Mouse (Mus musculus): ENCODE results near the gene Ang. TPM values are rescaled to one million over a fixed set of nuclear protein-coding genes. Genes with fewer than 3 reads are reported as not detected.

Gene Ang
- 4.3 TPM for polyA plus RNA-seq (2015; fragmentation: Illumina TruSeq; extraction: RNeasy Lipid Tissue Mini Kit (QIAGEN cat#74804); ENCODE audit: low read depth, low replicate concordance)

DNA sequence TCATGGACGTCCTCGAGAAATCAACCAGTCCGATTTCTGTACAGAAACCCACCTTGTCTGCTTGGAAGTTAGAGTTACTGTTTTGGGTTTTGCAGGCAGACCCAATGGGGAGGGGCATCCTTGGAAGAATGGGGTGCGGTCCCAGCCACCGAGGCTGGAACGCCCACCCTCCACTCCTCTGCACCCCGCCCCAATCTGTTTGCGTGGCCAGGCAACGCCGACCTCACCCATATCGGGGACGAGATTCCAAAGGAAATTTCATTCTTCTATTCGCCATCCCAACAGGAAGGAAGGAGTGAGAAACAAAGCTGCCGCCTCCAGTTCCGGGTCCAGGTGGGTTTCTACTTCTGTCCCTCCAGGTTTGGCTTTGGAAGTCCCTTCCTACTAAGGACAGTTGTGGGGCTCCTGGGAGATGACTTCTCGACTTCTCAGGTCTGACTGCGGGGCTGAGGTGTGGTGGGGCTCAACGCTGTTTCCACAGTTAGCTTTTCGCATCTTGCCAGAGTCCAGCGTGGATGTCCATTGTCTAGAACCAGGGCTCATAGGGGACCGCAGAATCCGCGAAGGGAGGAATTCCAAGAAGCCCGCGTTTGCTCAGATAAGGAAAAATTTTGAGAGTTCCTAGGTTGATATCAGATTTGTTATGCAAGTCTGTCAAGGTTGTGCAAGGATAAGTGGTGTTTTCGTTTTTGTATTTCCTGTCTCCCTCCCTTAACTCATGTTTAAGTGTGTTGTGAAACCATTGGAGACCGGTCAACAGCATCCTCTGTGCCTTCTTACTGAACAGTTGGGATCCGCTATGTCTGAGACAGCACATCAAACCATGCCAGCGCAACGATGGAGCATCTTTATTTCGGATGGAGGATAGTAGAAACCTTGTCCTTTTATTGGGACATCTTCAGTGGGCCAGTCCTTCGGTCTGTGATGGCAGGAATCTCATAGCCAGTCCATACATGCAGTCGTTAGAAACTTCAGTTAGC is at the start of gene Ang, which contains the start of gene Rnase4:
TSS of gene Ang (plus strand) at position 230 of the 980 bp plus-strand sequence.
TSS of gene Rnase4 (plus strand) at position 157 of the 980 bp plus-strand sequence.

DNA sequence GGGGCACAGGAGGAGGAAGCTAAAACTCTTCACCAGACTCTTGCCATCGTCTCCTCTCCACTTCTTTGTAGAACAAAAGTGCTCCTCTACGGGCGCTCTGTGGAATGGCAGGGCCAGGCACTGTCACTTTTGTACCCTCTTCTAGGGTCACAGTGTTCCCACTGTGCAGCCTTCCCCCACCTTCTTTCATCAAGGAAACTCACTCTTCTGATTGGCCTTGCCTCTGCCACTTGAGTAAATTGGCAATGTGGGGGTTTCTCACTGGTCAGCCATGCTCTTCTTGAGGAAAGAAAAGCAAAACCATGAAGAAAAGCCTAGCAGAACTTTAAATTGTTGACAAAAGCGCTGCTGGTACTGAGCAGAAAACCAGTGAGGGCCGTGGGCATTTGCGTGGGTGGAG is 49.2 kb upstream of the Ang start, which contains the start of gene Rnase9:
TSS of gene Rnase9 (minus strand) at position 101 of the 400 bp plus-strand sequence.

DNA sequence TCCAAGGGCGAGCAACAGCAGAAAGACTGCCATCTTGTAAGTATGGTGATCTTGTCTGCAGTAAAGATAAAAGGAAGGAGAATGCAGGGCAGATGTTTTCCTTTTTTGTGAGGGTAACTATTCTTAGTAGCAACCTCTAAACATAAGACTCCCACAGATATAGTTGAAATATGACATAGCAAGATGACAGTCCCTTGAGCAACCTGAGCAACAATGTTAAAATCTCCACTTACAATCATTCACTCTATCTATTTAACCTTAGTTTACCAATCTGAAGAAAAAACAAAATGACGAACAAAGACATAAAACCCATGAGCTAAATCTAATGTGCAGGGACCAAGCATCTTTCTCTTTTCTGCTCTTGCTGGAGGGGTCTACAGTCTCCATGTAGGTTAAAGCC is 40.9 kb upstream of the Ang start, which contains the start of gene Rnase11:
TSS of gene Rnase11 (minus strand) at position 101 of the 400 bp plus-strand sequence.

DNA sequence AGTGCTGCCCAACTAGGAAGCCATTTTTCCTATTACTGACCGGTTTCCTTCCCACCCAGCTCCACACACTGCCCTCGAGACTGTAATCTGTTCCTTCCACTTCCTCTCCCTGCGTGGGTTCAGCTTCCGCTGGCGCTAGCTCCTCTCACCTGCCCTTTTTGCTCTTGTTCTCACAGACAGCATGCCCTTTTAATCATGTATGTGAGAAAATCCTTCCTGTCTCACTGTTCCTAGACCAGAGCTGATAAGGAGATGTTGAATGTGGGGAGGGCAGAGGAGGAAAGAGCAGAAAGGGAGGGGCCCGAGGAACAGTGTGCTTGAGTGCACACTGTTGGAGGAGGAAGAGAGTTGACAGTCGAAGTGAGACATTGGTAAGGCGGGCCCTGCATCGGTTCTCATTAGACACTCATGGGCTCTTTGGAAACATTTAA is 33.5 kb upstream of the Ang start, which contains the start of gene Rnase12:
TSS of gene Rnase12 (minus strand) at position 261 of the 431 bp plus-strand sequence.

DNA sequence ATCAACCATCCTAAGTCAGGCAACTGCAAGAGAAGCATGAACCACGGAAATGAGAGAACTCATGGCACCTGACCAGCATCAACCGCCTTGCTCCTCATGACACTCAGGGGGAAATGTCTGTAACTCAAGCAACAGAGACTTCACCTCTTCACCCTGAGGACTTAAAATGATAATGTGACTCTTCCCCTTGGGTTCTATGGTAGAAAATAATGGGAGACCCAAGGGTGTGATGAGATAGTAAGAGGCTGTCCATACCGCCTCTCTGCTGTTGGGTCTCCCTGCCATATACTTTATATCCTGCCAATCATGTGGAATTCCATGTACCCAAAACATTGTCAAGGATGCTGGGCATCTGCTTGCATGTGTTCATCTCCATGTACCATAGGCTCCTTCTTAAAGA is 16.6 kb upstream of the Ang start, which contains the start of gene Olfr750:
TSS of gene Olfr750 (minus strand) at position 101 of the 400 bp plus-strand sequence.

DNA sequence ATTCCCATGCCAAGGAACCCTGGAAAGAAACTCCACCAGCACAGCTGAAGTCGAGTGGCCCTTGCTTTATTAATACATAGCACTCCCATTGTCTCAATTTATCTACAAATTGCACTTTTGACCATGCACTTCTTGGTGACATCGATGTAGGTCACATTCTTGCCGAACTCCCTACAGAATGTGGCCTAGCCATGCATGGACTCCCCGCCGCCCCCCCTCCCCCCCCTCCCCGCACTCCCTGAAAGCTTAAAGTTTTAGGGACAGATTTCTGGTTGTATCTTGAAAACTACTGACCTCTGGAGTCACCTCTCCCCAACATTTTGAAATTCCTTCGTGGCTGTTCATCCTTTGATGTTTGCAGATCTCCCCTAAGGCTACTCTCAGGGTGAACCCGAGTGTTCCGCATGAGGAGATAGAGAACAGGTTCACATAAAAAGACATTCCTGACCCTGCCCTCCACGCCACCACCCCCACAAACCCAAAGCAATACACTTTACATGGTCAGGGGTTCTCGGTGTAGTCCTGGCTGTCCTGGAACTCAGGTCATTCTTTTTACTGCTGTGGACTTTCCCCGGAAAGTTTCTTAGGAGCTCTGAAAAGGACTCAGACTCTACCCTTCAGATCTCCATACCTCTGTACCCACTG is 23.1 kb downstream of the Ang start, which contains the start of gene Eddm3b:
TSS of gene Eddm3b (plus strand) at position 511 of the 645 bp plus-strand sequence.

DNA sequence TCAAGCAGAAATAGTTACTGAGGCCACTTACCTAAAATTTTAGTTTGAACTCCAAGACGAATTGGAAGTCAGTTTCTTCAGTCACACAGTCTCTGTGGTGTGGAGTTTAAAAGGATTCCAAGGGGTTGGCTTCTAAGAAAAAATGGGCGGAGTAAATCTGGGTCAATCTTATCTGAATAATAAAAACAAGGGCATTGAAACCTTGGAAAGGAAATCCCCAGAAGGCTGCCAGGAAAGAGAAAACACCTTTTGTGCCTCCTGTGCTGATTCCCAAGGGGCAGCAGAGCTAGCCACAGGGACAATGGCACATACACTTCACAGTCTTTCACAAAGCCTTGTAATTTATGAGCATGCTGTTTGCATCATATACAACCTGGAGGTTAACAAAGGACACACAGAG is 55.7 kb downstream of the Ang start, which contains the start of gene Rnase1:
TSS of gene Rnase1 (minus strand) at position 101 of the 400 bp plus-strand sequence.

Other genes with a start within 250 kb of the Ang start
- gene Tep1, start 220.6 kb upstream of the Ang start, polyA plus RNA-seq (2015; fragmentation: Illumina TruSeq; extraction: RNeasy Lipid Tissue Mini Kit (QIAGEN cat#74804); ENCODE audit: low read depth, low replicate concordance): 7.2 TPM
- 4.0 TPM for gene Klhl33, start 193.6 kb upstream of the Ang start, polyA plus RNA-seq (2015; fragmentation: Illumina TruSeq; extraction: RNeasy Lipid Tissue Mini Kit (QIAGEN cat#74804); ENCODE audit: low read depth, low replicate concordance)
- 56.7 TPM for gene Osgep, start 166.3 kb upstream of the Ang start, polyA plus RNA-seq (2015; fragmentation: Illumina TruSeq; extraction: RNeasy Lipid Tissue Mini Kit (QIAGEN cat#74804); ENCODE audit: low read depth, low replicate concordance)
- gene Apex1, start 166.2 kb upstream of the Ang start, polyA plus RNA-seq (2015; fragmentation: Illumina TruSeq; extraction: RNeasy Lipid Tissue Mini Kit (QIAGEN cat#74804); ENCODE audit: low read depth, low replicate concordance): 67.7 TPM
- 131 TPM for gene Pip4p1, start 160.3 kb upstream of the Ang start, polyA plus RNA-seq (2015; fragmentation: Illumina TruSeq; extraction: RNeasy Lipid Tissue Mini Kit (QIAGEN cat#74804); ENCODE audit: low read depth, low replicate concordance)
- 18.9 TPM for gene Pnp, start 160.1 kb upstream of the Ang start, polyA plus RNA-seq (2015; fragmentation: Illumina TruSeq; extraction: RNeasy Lipid Tissue Mini Kit (QIAGEN cat#74804); ENCODE audit: low read depth, low replicate concordance)
- 29.9 TPM for gene Gm49342, start 146.6 kb upstream of the Ang start, polyA plus RNA-seq (2015; fragmentation: Illumina TruSeq; extraction: RNeasy Lipid Tissue Mini Kit (QIAGEN cat#74804); ENCODE audit: low read depth, low replicate concordance)
- 1.4 TPM for gene Pnp2, start 135.2 kb upstream of the Ang start, polyA plus RNA-seq (2015; fragmentation: Illumina TruSeq; extraction: RNeasy Lipid Tissue Mini Kit (QIAGEN cat#74804); ENCODE audit: low read depth, low replicate concordance)
- gene Rnase10, start 83.4 kb upstream of the Ang start, polyA plus RNA-seq (2015; fragmentation: Illumina TruSeq; extraction: RNeasy Lipid Tissue Mini Kit (QIAGEN cat#74804); ENCODE audit: low read depth, low replicate concordance): not detected
- not detected for gene Rnase9, start 49.3 kb upstream of the Ang start, polyA plus RNA-seq (2015; fragmentation: Illumina TruSeq; extraction: RNeasy Lipid Tissue Mini Kit (QIAGEN cat#74804); ENCODE audit: low read depth, low replicate concordance)
- not detected for gene Rnase11, start 41.0 kb upstream of the Ang start, polyA plus RNA-seq (2015; fragmentation: Illumina TruSeq; extraction: RNeasy Lipid Tissue Mini Kit (QIAGEN cat#74804); ENCODE audit: low read depth, low replicate concordance)
- gene Rnase12, start 33.5 kb upstream of the Ang start, polyA plus RNA-seq (2015; fragmentation: Illumina TruSeq; extraction: RNeasy Lipid Tissue Mini Kit (QIAGEN cat#74804); ENCODE audit: low read depth, low replicate concordance): not detected
- gene Olfr750, start 16.7 kb upstream of the Ang start, polyA plus RNA-seq (2015; fragmentation: Illumina TruSeq; extraction: RNeasy Lipid Tissue Mini Kit (QIAGEN cat#74804); ENCODE audit: low read depth, low replicate concordance): not detected
- 36.0 TPM for gene Rnase4, start 73 bp upstream of the Ang start, polyA plus RNA-seq (2015; fragmentation: Illumina TruSeq; extraction: RNeasy Lipid Tissue Mini Kit (QIAGEN cat#74804); ENCODE audit: low read depth, low replicate concordance)
- gene Eddm3b, start 23.3 kb downstream of the Ang start, polyA plus RNA-seq (2015; fragmentation: Illumina TruSeq; extraction: RNeasy Lipid Tissue Mini Kit (QIAGEN cat#74804); ENCODE audit: low read depth, low replicate concordance): not detected
- gene Rnase6, start 32.8 kb downstream of the Ang start, polyA plus RNA-seq (2015; fragmentation: Illumina TruSeq; extraction: RNeasy Lipid Tissue Mini Kit (QIAGEN cat#74804); ENCODE audit: low read depth, low replicate concordance): 1.1 TPM
- not detected for gene Rnase1, start 55.6 kb downstream of the Ang start, polyA plus RNA-seq (2015; fragmentation: Illumina TruSeq; extraction: RNeasy Lipid Tissue Mini Kit (QIAGEN cat#74804); ENCODE audit: low read depth, low replicate concordance)
- not detected for gene Rnase2b, start 71.1 kb downstream of the Ang start, polyA plus RNA-seq (2015; fragmentation: Illumina TruSeq; extraction: RNeasy Lipid Tissue Mini Kit (QIAGEN cat#74804); ENCODE audit: low read depth, low replicate concordance)
- gene Ang2, start 108.0 kb downstream of the Ang start, polyA plus RNA-seq (2015; fragmentation: Illumina TruSeq; extraction: RNeasy Lipid Tissue Mini Kit (QIAGEN cat#74804); ENCODE audit: low read depth, low replicate concordance): not detected
- not detected for gene Ear14, start 112.2 kb downstream of the Ang start, polyA plus RNA-seq (2015; fragmentation: Illumina TruSeq; extraction: RNeasy Lipid Tissue Mini Kit (QIAGEN cat#74804); ENCODE audit: low read depth, low replicate concordance)
- not detected for gene Rnase2a, start 165.0 kb downstream of the Ang start, polyA plus RNA-seq (2015; fragmentation: Illumina TruSeq; extraction: RNeasy Lipid Tissue Mini Kit (QIAGEN cat#74804); ENCODE audit: low read depth, low replicate concordance)

Measured in brain, adult 10 weeks (tissue).